Mouse (Mus musculus) liver, adult 2 months (tissue): Measurements from ENCODE around the gene Isx. TPM values are rescaled to one million over a fixed set of nuclear protein-coding genes. Genes with fewer than 3 reads are reported as not detected.

Experiments used
- DNase-seq: peaks from one replicate; pipeline ENCODE4 v3.0.0-alpha.2; 2011; ENCODE audit warnings: low read depth, low spot score; ENCODE audit errors: extremely low read depth
- H3K27ac ChIP-seq: fragments of 200-500 bp; replicated peaks from 2 replicates; pipeline ENCODE4 v1.5.1; 2012; ENCODE audit warnings: low read depth, mild to moderate bottlenecking, control low read depth, inconsistent platforms, low read length; ENCODE audit not compliant: insufficient read depth
- H3K27me3 ChIP-seq: fragments of 200-500 bp; 2 replicates; pipeline ENCODE4 v1.6.1; 2012; ENCODE audit warnings: mild to moderate bottlenecking, moderate library complexity, low read length, inconsistent platforms; ENCODE audit not compliant: control insufficient read depth, insufficient read depth
- H3K36me3 ChIP-seq: fragments of 200-500 bp; 2 replicates; pipeline ENCODE4 v1.6.1; 2012; ENCODE audit warnings: low read length, inconsistent platforms; ENCODE audit not compliant: control insufficient read depth, insufficient read depth
- H3K4me1 ChIP-seq: fragments of 200-500 bp; 2 replicates; pipeline ENCODE4 v1.6.1; 2011; ENCODE audit warnings: low read length; ENCODE audit not compliant: control insufficient read depth, insufficient read depth
- H3K4me3 ChIP-seq: fragments of 200-500 bp; 2 replicates; pipeline ENCODE4 v1.5.1; 2011; ENCODE audit warnings: low read depth, mild to moderate bottlenecking, control low read depth, low read length, moderate library complexity; ENCODE audit not compliant: insufficient read depth
- H3K79me2 ChIP-seq: fragments of 200-500 bp; 2 replicates; pipeline ENCODE4 v1.6.1; 2012; ENCODE audit warnings: inconsistent platforms, mild to moderate bottlenecking, low read length, moderate library complexity; ENCODE audit not compliant: control insufficient read depth, insufficient read depth
- H3K9ac ChIP-seq: fragments of 200-500 bp; 2 replicates; pipeline ENCODE4 v1.6.1; 2012; ENCODE audit warnings: low read depth, mild to moderate bottlenecking, control low read depth, inconsistent platforms, low read length
- CTCF ChIP-seq: fragments of 200-500 bp; IDR thresholded peaks from 2 replicates; pipeline ENCODE4 v1.5.1; 2011; ENCODE audit warnings: low read depth, low read length, control low read depth
- POLR2A ChIP-seq: fragments of 200-500 bp; IDR thresholded peaks from 2 replicates; pipeline ENCODE4 v1.6.1; 2011; ENCODE audit warnings: low read length, control low read depth; ENCODE audit not compliant: insufficient read depth; ENCODE audit errors: extremely low read depth
- WGBS: fragments of 180-500 bp; shearing (Covaris S2); methylation state at CpG from one replicate; pipeline ENCODE4 v1.1.7; 2018; 5-methylcytosine and 5-hydroxymethylcytosine counted together
- polyA plus RNA-seq: library from polyadenylated mRNA; depleted of rRNA; stranded (reverse); fragments of >200 nt; gene quantifications from 2 replicates; pipeline ENCODE4 v1.2.3, GENCODE M21; 2012
- total RNA-seq: library from RNA; depleted of rRNA; stranded (reverse); fragments of >200 nt; gene quantifications from 2 replicates; pipeline ENCODE4 v1.2.3, GENCODE M21; 2014

Gene Isx
- total and polyA plus RNA-seq, 2 experiments = 0.06 TPM; not detected in 1

- H3K9ac ChIP-seq = no peak overlapping the region
- H3K4me3 ChIP-seq = no peak overlapping the region
- H3K27ac ChIP-seq = no peak overlapping the region
- no peaks in the 10 kb centered on the region for H3K27me3 ChIP-seq
- H3K79me2 ChIP-seq = no peaks in the 10 kb centered on the region
- no peaks in the 10 kb centered on the region for H3K4me1 ChIP-seq
- H3K36me3 ChIP-seq = no peaks in the 10 kb centered on the region
- WGBS = 83% methylated on average over 3 of the region's 3 CpGs
- no peak for TF ChIP-seq POLR2A
- no peak for TF ChIP-seq CTCF
- DNase-seq = no peak
Observed at GRCm38 (mm10) chr8:74878637-74879036, 5.7 kb downstream of the Isx start.

- H3K27ac ChIP-seq = no peak overlapping the region
- no peaks in the 10 kb centered on the region for H3K4me1 ChIP-seq
- TF ChIP-seq POLR2A = no peak
- TF ChIP-seq CTCF = no peak
- H3K9ac ChIP-seq = no peak overlapping the region
- 91% methylated on average over 1 of the region's 1 CpGs for WGBS
- H3K79me2 ChIP-seq = no peaks in the 10 kb centered on the region
- H3K4me3 ChIP-seq = no peak overlapping the region
- H3K36me3 ChIP-seq = no peaks in the 10 kb centered on the region
- H3K27me3 ChIP-seq = no peaks in the 10 kb centered on the region
- DNase-seq = no peak
Observed at GRCm38 (mm10) chr8:74888763-74889162, 15.8 kb downstream of the Isx start.

GRCm38 (mm10) chr8:74891030-74891429 is 18.1 kb downstream of the Isx start:
- Histone ChIP-seq H3K36me3 (no peaks in the 10 kb centered on the region), H3K79me2 (no peaks in the 10 kb centered on the region), H3K4me1 (no peaks in the 10 kb centered on the region), H3K9ac (no peak overlapping the region), H3K4me3 (no peak overlapping the region), H3K27ac (no peak overlapping the region), H3K27me3 (no peaks in the 10 kb centered on the region)
- WGBS = 71% methylated on average over 5 of the region's 5 CpGs
- TF ChIP-seq CTCF = no peak
- DNase-seq = no peak

DNA sequence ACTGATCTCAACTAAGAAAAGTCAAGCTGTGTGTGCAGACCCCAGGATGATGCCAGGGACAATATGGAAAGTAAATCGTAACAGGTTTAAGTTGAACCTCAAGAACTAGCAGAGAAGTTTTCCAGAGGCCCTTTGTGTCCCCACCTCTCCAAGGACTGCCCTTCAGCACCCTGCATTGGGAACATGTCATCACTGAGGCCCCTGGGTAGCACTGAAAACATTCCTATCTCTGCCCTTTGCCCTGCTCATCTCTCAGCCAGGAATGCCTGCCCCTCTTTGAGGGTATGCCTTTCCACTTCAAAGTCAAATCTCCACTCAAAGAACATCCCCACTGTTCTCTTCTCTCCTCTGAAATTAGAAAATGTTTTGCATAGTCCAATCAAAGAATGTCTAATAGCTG is 23.3 kb downstream of the Isx start:
- Histone ChIP-seq H3K27me3 (no peaks in the 10 kb centered on the region), H3K27ac (no peak overlapping the region), H3K4me1 (no peaks in the 10 kb centered on the region), H3K9ac (no peak overlapping the region), H3K36me3 (no peaks in the 10 kb centered on the region), H3K4me3 (no peak overlapping the region), H3K79me2 (no peaks in the 10 kb centered on the region)
- WGBS = 74% methylated on average over 1 of the region's 1 CpGs
- no peak for DNase-seq
- no peak for TF ChIP-seq POLR2A
- TF ChIP-seq CTCF = no peak

GRCm38 (mm10) chr8:74897315-74897714 is 24.3 kb downstream of the Isx start:
- Histone ChIP-seq H3K9ac (no peak overlapping the region), H3K27me3 (no peaks in the 10 kb centered on the region), H3K27ac (no peak overlapping the region), H3K79me2 (no peaks in the 10 kb centered on the region), H3K36me3 (no peaks in the 10 kb centered on the region), H3K4me3 (no peak overlapping the region), H3K4me1 (no peaks in the 10 kb centered on the region)
- WGBS = 66% methylated on average over 2 of the region's 2 CpGs
- TF ChIP-seq POLR2A (no peak), CTCF (no peak)
- DNase-seq = no peak

DNA sequence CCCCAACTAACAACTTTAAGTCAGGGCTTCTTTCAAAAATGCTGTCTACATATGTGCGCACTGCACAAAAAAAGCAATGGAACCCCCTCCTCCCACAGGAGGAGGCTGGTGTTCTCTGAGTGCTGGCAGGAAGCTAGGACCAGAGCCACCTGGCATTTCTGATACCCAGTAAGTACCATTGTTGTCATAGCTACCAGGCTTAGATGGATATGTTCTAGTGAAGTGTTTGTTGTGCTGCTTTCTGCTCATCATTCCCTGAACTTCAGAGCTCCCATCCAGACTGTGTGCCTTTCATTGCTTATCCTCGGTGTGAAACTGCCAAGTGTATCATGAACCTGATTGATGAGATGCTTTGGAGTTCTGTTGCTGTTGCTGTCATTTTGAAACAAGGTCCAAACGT is 26.8 kb downstream of the Isx start:
- Histone ChIP-seq H3K27me3 (no peaks in the 10 kb centered on the region), H3K27ac (no peak overlapping the region), H3K79me2 (no peaks in the 10 kb centered on the region), H3K4me3 (no peak overlapping the region), H3K36me3 (no peaks in the 10 kb centered on the region), H3K4me1 (no peaks in the 10 kb centered on the region), H3K9ac (no peak overlapping the region)
- no peak for DNase-seq
- TF ChIP-seq CTCF = no peak
- no peak for TF ChIP-seq POLR2A
- 73% methylated on average over 3 of the region's 3 CpGs for WGBS
